Mouse (Mus musculus) cerebellum, adult 9-11 months (tissue): ENCODE results near the gene Exoc6b.

ENCODE experiments used
- DNase-seq: peaks from one replicate; pipeline ENCODE4 v3.0.0; 2022

Gene Exoc6b

DNA sequence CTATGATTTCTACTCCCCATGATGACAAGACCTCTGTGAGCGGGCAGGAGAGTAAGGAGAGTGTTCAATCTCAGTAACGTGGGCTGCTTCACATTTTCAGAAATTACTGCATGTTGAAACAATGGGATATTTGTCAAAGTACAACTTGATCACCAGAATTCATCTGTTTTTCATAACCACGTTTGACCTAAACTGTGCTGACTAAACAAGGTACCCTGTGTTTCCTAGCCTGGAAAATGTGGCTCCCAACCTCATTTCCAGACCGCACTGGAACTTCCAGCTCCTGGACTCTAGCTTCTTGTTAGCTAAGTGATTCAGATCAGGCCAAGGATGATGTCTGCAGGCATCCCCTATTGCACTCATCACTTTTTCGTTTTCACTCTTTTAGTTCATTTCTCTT is 193.4 kb downstream of the Exoc6b start:
- no peak for DNase-seq

DNA sequence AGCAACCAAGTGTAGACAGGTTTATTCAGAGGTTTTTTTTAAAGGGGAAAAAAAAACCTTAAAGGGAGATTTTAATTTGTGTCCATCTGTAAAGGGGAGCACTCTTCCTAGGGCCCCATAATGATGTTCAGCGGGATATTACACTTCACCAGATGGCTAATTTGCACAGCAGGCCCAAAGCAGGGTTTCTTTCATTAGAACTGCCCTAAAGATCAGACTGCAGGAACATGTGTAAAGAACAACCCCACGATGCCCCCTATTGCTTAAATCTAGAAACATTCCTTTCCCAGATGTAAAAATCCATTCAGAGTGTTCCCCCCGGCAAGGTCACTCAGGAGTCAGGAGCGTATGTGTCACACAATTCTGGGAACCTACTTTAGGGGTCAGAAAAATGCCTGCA is 202.2 kb downstream of the Exoc6b start:
- DNase-seq, result no peak

DNA sequence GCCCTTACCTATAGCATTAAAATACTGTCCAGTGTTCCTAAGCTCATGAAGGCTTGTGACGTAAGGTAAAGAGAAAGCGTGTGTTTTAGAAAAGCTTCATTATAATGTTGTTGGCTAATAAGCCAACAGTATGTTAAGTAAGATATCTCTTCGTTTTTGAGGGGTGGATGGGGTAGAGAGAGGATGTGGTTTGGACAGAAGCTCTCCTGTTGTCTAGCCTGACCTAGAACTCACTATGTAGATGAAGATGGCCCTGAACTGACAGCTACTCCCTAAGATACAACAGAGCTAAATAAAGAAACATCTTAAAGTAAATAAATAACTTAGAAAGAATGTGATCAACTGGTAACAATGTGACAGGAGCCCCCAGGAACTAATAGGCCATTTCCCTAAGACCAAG is 204.7 kb downstream of the Exoc6b start:
- DNase-seq, result no peak

DNA sequence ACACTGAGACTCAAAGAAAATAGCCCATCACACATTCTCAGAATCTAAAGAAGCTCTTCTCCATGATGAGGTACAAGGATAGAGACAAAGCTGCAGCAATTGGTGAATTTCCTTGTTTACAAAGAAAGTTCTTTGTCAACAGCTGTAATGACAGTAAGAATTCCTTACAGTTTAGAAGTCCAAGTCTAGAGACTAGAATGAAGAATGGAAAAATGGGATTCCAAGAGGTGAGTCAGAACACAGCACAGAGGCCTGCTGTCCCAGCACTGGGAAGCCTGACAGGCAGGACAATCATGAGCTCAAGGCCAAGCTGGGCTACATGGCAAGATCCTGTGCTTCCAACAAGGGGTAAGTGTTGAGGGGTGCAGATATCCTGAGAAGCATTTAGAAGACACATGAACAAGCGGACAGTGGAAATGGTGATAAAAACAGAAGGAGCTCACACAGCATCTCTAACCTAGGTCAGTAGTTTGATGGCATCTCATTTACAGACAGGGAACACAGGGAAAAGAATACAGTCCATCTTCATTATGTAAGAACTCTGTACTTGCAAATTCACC is 205.4 kb downstream of the Exoc6b start:
- no peak for DNase-seq

DNA sequence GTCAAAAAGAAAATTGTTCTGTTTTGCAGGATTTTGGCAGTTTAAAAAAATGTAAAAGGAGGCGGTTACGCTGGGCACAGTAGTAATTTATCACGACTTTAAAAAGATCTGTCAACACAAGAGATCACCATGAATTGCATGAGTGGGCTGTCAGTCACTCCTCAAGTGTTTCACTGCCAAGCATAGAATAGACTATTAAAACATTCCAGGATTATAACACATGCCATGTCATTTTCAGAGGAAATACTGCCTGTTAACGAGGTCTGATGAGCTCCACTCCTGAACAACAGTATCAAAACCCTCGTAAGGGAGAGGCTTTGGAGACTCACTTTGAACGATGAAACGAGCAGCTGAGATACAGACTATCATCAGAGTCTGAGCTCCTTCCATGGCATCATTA is 223.6 kb downstream of the Exoc6b start:
- no peak for DNase-seq

DNA sequence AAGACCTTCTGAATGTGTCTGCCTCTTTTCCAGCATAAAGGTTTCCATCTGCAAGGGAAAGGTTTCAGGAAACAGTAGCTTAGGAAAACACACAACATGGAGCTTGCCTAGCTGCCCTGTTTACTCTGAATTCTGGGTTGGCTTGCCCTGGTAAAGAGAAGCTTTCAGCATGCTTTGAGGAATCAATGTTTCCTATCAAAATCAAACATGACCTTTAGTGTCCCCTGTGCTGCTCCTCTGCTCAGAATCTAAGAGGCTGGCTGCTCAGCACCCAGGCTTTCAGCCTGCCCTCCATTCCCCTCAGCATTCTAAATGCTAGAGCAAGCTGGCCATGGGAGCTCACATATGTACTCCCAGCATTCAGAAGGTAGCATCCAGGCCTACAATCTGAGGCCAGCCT is 228.2 kb downstream of the Exoc6b start:
- no peak for DNase-seq

DNA sequence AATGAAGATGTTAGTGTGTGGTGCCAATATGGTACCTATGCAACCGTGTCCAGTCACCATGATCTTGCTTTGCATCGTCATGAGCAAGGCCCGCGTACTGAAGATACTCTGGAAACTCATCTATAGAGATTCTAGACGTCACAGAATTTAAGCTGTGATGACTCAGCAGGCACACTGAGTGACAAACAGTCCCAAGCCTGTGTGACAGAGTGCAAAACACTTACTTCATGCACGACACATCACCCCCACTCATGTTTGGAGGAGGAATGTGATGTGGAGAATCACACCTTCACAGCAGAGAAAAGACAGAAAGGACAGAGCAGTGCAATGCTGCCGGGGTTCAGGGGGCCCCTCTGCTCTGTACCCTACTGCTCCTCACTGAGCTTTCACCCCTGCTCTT is 261.8 kb downstream of the Exoc6b start:
- DNase-seq, result no peak

DNA sequence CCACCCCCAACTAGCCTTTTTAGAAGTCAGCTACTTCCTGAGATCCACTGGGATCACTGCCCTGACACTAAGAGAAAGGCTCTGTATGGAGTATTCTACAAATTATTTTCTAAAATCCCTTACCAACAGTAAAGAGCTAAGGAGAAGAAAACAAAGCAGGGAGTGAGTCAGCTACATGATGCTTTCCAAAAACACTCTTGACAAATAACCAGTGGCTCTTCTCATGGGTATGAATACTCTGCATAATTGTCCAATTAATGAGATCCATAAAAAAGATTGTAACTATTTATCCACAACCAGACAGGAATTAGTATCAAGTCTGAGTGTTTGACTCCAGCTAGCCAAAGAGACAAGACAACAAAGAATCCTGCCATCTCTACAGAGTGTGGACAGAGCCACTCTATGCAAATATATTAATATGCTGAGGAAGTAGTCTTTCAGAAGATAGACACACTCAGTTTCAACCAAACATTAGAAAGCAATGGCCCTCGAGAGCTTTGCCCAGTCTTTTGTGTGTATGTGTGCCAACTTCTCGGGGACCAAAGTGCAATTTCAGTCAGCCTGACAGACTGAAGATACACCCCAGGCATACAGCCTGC is 263.1 kb downstream of the Exoc6b start:
- DNase-seq, result no peak

DNA sequence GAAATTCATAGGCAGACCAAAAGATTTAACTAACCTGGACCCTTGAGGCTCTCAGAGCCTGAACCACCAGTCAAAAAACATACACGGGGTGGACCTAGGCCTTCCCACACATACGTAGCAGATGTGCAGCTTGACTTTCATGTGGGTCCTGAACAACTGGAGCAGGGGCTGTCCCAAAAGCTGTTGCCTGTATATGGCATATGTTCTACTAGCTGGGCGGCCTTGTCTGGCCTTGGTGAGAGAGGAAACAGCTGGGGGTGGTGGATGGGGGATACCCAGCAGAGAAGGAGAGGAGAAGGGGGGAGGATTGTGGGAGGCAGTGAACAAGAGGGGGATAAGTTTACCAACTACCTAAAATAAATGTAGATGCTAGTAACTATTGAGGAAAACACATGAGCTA is 270.6 kb downstream of the Exoc6b start:
- DNase-seq, result no peak

DNA sequence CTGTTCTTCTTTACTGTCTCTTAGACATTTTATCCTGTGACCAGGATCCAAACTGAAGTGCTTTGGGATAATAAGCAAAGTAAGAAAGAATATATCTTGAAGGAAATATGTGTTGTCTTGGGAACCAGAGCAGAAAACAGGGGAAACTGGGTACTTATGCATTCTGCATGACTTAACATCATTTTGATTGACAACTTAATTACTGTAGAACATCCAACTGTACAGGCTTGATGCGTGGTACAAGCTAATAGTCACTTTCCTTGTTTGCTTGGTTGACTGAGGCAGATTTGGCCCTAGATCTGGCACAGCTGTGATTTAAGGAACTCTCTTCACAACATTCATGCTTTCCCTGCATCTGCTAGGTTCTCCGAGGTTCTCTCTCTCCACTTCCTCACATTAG is 285.3 kb downstream of the Exoc6b start:
- no peak for DNase-seq

DNA sequence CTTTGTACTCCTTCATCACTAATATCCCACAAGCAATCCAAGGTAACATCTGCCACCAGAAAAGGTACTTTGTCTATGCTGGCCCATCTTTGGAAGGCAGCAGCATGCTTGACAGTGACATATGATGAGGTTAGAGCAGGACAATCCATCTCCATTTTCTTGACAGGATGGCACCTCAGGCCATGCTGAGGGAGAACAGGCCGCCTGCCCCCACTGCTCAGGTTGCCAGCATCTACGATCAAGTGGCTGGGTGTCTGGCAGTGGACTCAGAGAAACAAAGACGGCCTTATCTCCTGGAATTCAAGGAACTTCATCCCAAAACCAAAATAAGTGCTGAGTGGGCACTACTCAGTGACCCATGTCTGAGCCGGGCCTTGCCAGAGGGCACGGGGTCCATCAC is 289.3 kb downstream of the Exoc6b start:
- DNase-seq, result no peak

DNA sequence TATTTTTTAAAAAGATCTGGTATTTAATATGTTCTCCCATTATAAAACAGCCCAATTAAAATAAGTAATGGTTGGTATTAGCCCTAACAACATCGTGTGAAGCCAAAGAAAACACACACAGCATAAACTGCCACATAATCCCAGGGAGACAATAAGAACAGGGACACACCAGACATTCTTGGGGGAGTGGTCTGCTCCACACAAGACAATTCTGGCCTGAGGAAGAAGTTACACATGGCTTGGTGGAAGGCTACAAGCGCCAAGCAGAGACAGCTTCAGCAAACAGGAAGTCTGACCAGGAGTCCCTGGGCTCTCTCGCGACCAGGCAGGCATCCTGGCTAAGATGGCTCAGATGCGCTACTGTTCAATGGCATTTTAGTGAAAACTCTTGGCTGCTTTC is 290.3 kb downstream of the Exoc6b start:
- DNase-seq, result no peak

DNA sequence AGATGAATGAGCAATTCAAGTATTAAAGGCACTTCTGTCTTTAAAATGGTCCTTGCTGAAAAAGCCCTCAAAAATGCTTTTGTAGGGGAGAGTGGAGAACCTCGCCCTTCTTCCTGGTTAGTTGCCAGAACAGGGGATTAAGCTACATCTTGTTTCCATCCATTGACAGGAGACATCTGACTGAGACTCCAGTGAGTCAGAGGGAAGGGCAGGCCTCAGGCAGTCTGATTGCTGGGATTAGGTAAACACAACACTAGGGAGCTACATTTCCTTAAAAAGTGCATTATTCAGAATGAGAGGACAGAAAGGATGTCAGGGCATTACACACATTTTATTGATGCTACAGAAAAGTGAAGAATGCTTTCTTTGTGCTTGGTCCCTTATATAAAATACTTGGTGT is 293.4 kb downstream of the Exoc6b start:
- DNase-seq, result no peak

DNA sequence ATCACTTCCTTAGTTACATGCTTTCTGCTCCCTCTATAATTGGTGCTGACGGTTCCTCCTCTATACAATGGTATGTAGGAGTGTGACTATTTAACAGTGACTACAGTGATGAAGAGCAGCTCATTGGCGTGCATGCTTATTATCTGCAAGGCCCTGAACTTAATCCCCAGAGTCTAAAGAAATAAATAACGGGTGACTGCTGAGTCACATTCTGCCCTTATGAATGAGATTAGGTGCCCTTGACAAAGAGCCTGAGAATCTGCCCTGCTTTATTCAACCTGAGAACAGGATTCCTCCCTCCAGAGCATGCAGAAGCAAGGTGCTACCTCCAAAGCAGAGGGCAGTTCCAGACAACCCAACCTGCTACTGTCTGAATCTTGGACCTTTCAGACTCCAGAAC is 314.0 kb downstream of the Exoc6b start:
- no peak for DNase-seq

DNA sequence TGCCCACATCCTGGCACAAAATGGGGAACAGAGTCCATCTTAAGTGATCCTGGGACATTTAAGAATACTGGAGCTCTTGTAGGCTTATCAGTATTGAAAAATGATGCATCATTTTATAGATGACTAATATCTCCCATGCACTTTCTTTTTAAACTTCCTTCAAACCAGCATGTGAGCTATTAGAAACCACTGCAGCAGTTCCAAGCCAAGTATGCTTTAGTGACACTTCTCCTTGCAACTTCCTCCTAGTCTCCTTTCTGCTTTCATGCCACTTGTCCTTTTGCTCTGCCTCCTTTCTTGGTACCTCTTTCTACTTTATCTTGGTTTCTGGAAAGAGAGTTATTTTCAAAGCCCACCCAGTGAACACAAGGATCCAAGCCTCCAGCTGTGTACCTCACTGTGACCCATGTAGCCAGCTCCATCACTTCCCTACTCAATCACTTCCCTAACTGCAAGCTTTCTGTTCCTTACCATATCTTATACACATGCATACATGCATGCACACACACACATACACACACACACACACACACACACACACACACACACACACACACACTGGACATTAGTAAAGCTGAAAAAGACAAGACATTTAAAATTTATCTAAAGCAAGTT is 316.4 kb downstream of the Exoc6b start:
- DNase-seq, result no peak

DNA sequence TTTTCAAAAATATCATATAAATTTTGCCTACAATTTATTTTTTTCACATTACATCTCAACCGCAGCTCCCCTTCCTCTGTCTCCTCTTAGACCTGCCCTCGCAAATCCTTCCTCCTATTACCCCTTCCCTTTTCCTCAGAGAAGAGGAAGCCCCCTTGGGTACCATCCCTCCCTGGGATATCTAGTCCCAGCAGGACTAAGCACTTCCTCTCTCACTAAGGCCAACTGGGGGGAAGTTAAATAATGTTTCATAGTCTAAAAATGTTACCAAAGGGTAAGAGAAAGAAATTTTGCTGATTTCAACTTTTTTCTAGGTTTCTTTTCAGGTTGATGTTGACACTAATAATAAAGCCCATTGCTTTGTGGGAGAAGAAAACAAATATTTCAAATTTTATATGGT is 317.9 kb downstream of the Exoc6b start:
- DNase-seq, result no peak

DNA sequence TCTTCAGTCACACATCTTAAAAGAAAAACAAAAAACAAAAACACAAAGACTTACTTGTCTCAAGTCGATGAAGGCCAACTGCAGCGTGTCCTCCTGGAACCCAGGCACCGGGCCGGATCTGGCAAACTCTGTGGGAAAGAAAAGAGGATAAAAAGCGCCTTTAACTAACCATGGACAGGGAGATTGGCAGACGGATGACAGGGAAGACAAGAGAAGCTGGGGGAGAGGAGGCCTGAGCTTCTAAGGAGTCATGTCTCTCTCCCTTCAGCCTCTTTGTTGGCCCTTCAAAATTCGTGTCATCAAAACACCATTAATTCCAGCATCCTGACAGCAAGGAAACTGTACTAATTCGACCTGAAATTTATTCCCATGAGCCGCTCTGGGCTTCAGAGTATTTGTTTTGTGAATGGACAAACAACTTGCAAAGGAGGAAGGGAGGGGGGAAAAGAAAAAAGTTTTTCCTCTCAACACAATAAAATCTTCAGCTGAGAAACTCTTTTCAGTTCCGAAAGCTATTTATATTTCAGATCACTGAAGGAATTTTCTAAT is 322.4 kb downstream of the Exoc6b start:
- peak; percentile 21 for DNase-seq

DNA sequence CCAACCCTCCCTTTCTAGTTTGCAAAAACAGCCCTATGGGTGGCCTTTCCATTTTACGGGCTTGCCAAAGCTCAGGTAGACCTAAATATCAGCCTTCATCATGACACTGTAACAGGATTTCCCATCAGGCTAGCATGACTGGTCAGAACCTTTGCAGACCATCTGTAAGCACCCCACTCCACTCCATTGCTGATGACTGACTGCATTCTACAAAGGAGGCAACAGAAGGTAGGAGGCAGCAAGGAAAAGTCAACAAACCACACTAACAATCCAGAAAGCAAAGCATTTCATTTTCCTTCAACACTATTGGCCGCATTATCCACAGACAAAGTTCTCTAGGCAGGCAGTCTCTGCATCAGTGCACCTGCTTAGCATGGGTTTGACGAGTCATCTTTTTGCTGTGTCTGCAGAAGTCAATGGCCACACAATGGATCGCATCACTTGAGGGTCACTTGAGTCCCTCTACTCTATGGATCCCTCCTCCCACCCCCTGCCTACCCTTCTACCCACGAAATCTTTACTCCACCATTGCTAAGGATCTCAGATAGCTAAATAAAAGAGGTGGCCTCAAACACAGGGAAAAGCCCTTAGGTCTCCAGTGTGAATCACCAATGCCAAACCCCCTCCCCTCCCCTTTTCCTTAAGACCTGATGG is 323.0 kb downstream of the Exoc6b start:
- DNase-seq, result no peak

DNA sequence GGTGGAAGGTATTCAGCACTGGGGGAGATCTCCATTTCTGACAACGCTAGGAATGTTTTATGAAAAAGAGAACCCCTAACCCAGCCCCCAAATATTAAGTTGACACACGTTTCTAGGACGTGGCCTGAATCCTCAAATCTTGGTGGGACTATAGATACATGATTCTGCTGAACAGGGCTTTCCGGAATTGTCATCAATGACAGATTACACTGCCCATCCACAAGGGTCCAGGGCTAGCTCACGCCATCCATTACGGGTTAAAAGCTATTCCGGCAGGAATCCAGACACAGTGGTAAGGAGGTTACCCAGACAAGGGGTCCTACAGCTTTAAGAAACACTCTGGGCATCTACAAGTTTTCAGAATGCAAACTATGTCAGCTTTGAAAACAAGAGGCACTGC is 323.7 kb downstream of the Exoc6b start:
- no peak for DNase-seq

DNA sequence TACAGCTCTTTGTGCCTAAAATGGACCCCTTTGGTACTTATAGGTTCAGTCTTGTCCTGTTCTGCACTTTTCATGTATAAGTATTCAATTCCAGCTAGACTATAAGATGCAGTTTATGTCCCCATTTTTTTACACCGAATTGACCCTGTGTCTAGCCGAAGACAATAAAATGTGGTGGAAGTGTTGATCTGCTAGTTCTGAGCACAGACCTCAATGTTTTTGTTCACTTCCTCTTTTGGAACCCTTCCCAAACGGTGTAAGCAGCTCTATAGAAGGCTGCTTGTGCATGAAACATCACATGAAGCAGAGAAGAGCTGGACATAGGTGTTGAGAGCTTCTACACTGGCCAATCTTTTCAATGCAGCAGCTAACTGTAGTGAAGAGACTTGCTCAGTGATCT is 327.1 kb downstream of the Exoc6b start:
- DNase-seq, result no peak

DNA sequence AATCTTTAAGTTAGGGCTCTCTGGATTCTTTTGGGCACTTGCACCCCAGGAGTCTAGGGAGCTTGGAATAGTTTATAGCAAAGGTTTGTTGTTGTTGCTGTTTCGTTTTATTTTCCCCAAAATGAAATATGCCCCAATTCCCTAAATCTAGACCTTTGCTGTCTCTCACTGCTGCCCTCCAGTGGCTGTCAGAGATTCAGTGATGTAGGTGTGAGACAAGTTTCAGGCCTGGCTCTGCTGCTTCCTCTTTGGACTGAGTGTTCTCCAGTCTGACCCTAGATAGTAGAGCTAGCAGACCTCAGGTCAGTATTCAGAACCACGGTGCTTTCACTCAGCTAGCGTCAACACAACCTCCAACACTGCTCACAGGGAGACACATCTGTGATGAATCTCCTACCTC is 332.4 kb downstream of the Exoc6b start:
- DNase-seq, result no peak

DNA sequence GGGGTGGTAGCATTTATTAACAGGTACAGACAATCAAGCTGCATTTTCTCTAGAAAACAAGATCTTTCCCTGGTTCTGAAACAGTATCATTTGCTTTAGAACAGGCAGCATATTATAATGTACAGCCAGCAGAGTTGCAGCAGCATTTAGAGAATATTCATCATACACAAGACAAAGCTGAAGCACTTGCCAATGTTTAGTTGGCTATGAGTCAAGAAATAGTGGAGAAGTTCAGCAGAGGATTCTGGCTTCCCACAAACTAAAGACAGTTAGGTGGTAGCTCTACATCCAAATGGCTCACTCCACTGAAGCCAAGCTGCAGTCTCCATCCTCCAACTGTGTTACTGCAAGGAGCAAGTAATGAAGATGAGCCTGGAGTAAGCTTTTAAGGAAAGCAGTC is 342.4 kb downstream of the Exoc6b start:
- no peak for DNase-seq

DNA sequence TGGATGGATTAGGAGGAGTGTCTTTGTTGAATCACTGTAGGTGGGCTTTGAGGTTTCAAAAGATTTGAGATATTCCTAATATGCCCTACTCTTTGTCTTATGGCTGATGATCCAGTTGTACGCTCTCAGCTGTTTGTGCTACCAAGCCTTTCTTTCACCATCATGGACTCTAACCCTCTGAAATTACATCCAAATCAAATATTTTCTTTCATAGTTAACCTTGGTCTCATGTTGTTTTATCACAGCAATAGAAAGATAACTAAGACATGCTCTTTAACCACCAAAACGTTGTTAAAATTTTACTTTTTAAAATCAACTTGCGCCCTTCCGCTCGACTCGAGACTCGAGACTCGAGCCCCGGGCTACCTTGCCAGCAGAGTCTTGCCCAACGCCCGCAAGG is 356.1 kb downstream of the Exoc6b start:
- no peak for DNase-seq

DNA sequence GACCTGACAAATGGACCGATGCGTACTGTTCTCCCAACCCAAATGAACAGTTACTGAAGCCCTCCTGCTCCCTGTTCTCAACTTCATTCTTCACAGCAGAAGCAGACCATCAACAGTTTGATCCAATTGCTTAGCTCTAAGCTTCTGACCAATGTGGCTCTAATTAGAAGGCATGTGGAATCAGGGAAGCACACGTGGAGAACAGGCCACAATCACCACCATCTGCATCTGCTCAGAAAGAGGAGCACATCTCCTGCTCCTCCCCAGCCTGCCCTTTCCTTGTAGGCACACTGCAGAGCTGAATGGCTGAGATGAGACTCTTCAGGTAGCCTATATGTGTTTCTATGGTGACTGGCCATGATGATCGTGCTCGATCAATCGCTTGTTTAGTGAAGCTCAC is 358.5 kb downstream of the Exoc6b start:
- DNase-seq, result no peak
